Mouse (Mus musculus): Measurements from ENCODE around the gene Laptm4a. TPM values are rescaled to one million over a fixed set of nuclear protein-coding genes. Genes with fewer than 3 reads are reported as not detected.
A peak's percentile ranks its signal among the peaks of the same experiment; 100 is the strongest.

Gene Laptm4a
- 287 and 312 TPM in 2 replicates for polyA plus RNA-seq (2015; fragmentation: Nextera tagmentation; extraction: Ambion mirVana)

DNA sequence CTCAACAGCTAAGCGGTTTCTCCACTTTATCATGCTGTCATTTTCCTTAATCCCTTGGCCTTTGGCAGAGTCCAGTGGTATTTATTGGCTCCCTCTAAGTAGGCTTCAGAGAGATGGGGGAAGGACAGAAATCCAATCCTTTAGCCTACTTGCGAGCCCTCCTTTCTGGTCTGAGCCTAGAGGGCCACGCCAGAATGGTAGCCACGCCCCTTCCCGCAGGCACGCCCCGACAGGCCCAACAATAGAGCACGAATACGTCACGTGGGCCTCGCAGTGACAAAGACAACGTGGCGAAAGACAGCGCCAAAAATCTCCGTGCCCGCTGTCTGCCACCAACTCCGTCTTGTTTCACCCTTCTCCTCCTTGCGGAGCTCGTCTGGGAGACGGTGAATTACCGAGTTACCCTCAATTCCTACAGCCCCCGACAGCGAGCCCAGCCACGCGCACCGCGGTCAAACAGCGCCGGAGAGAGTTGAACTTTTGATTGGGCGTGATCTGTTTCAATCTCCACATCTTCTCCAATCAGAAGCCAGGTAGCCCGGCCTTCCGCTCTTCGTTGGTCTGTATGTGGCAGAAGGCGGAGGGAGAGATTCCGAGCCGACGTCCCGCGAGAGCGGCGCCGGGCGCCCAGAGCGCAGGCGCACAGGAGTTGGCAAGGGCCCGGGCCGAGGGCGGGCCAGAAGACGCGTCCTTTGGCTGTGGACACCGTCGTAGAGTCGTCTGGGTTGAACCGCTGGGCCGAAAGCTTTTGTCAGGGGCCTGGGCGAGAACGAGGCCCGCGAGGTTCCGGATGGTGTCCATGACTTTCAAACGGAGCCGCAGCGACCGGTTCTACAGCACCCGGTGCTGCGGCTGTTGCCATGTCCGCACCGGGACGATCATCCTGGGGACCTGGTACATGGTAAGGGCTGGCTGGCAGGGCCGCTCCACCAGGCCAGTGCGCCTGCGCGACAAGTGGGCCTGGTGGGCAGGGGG lies at the start of gene Laptm4a:
TSS of gene Laptm4a (plus strand) at position 271 of the 975 bp plus-strand sequence.
- Histone ChIP-seq H3K9ac (peak within 1 kb of the TSS; percentile 69), H3K36me3 (no peaks in the 10 kb centered on the region), H3K4me2 (peak within 1 kb of the TSS; percentile 72), H3K4me3 (peak within 1 kb of the TSS; percentile 62), H3K4me1 (replicated peaks) (peaks cover 37% of the 10 kb centered on the region), H3K27me3 (no peaks in the 10 kb centered on the region), H3K27ac (peak within 1 kb of the TSS; percentile 95), H3K9me3 (replicated peaks) (no peaks in the 10 kb centered on the region)
- ATAC-seq (replicated peaks; ENCODE audit: insufficient number of reproducible peaks, insufficient read depth, low FRiP score, low read depth) = peak; percentile 98
- under 1% methylated on average over 73 of the region's 73 CpGs for WGBS

DNA sequence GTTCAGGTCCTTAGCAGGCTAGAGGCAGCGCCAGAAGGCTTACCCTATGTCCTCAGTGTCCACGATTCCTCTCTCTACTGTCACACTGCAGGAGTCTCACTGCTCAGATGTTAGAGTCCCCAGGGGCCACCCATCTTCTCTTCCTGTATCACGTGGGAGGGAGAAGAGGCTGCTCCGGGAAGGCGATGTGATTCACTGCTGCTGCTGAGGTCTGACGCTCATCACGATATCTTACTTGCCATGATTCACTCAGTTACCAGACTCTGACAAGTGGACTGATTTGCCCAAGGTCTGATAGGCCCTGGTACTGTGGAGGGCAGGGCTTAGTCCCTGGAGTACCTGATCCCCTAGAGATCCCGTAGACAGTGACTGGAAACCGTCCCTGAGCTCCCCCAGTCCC lies 45.9 kb upstream of the Laptm4a start:
- H3K36me3 ChIP-seq = no peaks in the 10 kb centered on the region
- H3K9me3 ChIP-seq (replicated peaks) = no peaks in the 10 kb centered on the region
- H3K9ac ChIP-seq = no peak overlapping the region
- H3K4me1 ChIP-seq (replicated peaks) = no peaks in the 10 kb centered on the region
- no peak overlapping the region for H3K27ac ChIP-seq
- H3K4me2 ChIP-seq = no peak overlapping the region
- 64% methylated on average over 9 of the region's 9 CpGs for WGBS
- ATAC-seq (replicated peaks; ENCODE audit: insufficient number of reproducible peaks, insufficient read depth, low FRiP score, low read depth) = no peak
- no peak overlapping the region for H3K4me3 ChIP-seq
- no peaks in the 10 kb centered on the region for H3K27me3 ChIP-seq

DNA sequence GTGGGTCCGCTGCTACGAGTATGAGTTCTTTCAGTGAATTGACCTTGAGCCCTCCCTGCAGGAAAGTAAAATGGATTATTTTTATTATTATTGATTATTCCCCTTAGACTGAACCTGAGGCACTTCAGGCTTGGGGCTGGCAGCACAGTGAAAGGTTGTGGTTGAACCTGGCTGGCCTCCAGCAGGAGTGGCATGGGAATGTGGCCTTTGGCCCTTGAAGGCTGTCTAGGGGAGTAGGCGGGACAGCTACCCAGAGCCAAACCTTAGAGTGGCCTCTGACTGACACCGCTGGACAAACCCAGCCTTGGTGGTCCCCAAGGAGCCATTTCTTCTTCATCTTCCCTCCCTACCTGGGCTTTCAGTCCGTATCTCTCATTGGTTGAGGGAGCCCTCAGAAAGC lies 44.6 kb upstream of the Laptm4a start:
- no peaks in the 10 kb centered on the region for H3K36me3 ChIP-seq
- WGBS = 74% methylated on average over 5 of the region's 5 CpGs
- H3K27me3 ChIP-seq = no peaks in the 10 kb centered on the region
- peak overlapping the region; percentile 47 for H3K27ac ChIP-seq
- H3K4me1 ChIP-seq (replicated peaks) = no peaks in the 10 kb centered on the region
- no peaks in the 10 kb centered on the region for H3K9me3 ChIP-seq (replicated peaks)
- H3K4me2 ChIP-seq = no peak overlapping the region
- ATAC-seq (replicated peaks; ENCODE audit: insufficient number of reproducible peaks, insufficient read depth, low FRiP score, low read depth) = no peak
- no peak overlapping the region for H3K4me3 ChIP-seq
- no peak overlapping the region for H3K9ac ChIP-seq

DNA sequence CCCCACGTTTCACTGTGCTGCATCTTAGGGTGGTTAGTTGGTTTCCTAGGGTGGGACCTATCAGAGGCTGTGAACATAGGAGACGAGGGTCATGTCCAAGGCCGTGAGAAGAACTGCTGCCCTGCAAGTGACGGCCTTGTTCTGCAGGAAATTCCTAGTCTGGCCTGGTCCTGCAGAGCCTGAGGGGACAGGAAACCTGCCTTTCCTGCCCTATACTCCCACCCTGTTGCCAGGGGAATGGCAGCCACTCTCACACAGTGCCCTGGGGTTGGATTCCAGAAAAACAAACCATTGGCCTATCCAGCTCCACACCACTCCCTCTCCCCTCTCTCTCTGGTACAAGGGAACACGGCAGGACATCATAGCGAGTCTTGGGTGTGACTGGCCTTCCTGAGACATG lies 44.1 kb upstream of the Laptm4a start:
- Histone ChIP-seq H3K9me3 (replicated peaks) (no peaks in the 10 kb centered on the region), H3K4me2 (no peak overlapping the region), H3K27ac (peak overlapping the region; percentile 47), H3K4me1 (replicated peaks) (no peaks in the 10 kb centered on the region), H3K27me3 (no peaks in the 10 kb centered on the region), H3K9ac (no peak overlapping the region), H3K36me3 (no peaks in the 10 kb centered on the region), H3K4me3 (no peak overlapping the region)
- 68% methylated on average over 6 of the region's 6 CpGs for WGBS
- ATAC-seq (replicated peaks; ENCODE audit: insufficient number of reproducible peaks, insufficient read depth, low FRiP score, low read depth) = peak; percentile 69

DNA sequence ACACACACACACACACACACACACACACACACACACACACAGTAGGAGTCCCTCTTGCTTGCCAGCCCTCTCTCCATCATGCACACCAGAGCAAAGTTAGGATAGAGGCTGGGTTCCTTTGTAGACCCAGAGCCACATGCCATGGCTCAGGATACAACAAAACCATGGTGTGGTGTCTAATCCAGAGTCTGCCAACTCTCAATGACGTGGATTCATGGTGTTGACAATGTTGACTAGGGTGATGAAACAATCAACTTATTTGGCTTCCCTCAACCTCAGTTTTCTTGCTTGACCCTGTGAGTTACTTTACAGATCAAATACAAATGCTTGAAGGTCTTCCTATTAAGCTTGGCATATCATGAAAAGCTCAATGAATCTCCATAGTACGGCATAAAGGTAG lies 42.7 kb upstream of the Laptm4a start:
- 87% methylated on average over 2 of the region's 2 CpGs for WGBS
- no peak overlapping the region for H3K4me2 ChIP-seq
- no peak overlapping the region for H3K4me3 ChIP-seq
- no peak for ATAC-seq (replicated peaks; ENCODE audit: insufficient number of reproducible peaks, insufficient read depth, low FRiP score, low read depth)
- no peaks in the 10 kb centered on the region for H3K4me1 ChIP-seq (replicated peaks)
- no peaks in the 10 kb centered on the region for H3K9me3 ChIP-seq (replicated peaks)
- H3K36me3 ChIP-seq = no peaks in the 10 kb centered on the region
- H3K27ac ChIP-seq = no peak overlapping the region
- H3K27me3 ChIP-seq = no peaks in the 10 kb centered on the region
- no peak overlapping the region for H3K9ac ChIP-seq

DNA sequence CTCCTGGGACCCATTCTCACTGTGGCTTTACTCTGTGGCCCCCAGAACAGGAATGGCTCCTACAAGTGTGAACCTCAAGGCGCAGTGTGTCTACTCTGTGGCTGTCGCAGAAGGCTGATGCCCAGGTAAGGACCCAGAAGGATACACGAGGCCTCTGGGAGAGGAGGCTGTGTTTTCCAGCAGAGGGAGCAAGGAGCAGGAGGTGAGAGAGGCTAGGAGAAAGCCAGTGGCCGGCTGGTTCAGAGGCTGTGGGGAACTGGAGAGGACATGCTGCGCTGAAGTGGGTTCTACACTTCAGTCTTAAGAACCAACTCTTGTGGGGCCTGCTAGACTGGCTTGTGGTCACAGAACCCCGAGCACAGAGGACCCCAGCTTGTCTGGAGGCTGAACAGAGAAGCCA lies 42.1 kb upstream of the Laptm4a start:
- no peak overlapping the region for H3K27ac ChIP-seq
- 58% methylated on average over 6 of the region's 6 CpGs for WGBS
- H3K4me2 ChIP-seq = no peak overlapping the region
- peaks cover 1% of the 10 kb centered on the region for H3K4me1 ChIP-seq (replicated peaks)
- H3K4me3 ChIP-seq = no peak overlapping the region
- no peaks in the 10 kb centered on the region for H3K9me3 ChIP-seq (replicated peaks)
- H3K27me3 ChIP-seq = no peaks in the 10 kb centered on the region
- no peak overlapping the region for H3K9ac ChIP-seq
- no peaks in the 10 kb centered on the region for H3K36me3 ChIP-seq
- no peak for ATAC-seq (replicated peaks; ENCODE audit: insufficient number of reproducible peaks, insufficient read depth, low FRiP score, low read depth)

DNA sequence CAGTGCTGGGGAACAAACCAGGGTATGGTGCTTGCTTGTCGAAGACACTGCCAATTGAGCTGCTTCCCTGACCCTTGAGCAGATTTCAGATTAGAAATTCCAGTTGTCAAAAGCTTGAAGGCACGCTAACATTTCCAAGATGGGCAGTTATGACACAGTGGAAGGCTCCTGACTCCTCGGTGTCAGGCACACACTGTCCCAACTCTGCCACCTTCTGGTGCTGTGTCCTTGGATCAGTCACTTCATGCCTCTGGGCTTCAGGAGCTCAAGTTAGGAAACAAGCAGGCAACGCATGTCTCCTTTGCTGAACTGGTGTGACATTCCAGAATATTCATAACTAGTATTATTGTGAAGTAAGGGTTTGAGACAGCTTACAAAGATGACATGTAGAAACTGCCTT lies 39.7 kb upstream of the Laptm4a start:
- Histone ChIP-seq H3K36me3 (no peaks in the 10 kb centered on the region), H3K9ac (no peak overlapping the region), H3K4me2 (no peak overlapping the region), H3K4me3 (no peak overlapping the region), H3K4me1 (replicated peaks) (peaks cover 17% of the 10 kb centered on the region), H3K9me3 (replicated peaks) (no peaks in the 10 kb centered on the region), H3K27ac (no peak overlapping the region), H3K27me3 (no peaks in the 10 kb centered on the region)
- 40% methylated on average over 4 of the region's 4 CpGs for WGBS
- no peak for ATAC-seq (replicated peaks; ENCODE audit: insufficient number of reproducible peaks, insufficient read depth, low FRiP score, low read depth)

DNA sequence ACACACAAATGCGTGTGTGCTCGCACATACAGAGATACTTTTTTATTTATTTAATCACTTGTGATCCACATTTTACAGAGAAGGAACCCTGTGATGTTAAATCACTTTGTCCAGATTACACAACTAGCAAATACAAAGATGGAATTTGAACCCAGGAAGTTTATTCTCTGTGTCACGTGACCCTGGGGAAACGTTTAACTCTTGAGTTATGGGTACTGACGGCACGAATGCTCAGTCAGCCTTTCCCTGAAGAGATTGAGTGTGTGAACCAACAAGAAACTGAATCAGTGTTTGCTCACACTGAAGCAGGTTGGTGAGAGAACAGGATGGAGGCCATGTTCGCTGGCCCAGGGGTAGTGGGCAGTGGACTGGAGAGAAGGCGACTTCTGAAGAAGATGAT lies 39.1 kb upstream of the Laptm4a start:
- 72% methylated on average over 8 of the region's 8 CpGs for WGBS
- H3K27me3 ChIP-seq = no peaks in the 10 kb centered on the region
- ATAC-seq (replicated peaks; ENCODE audit: insufficient number of reproducible peaks, insufficient read depth, low FRiP score, low read depth) = no peak
- no peak overlapping the region for H3K4me3 ChIP-seq
- H3K9me3 ChIP-seq (replicated peaks) = no peaks in the 10 kb centered on the region
- no peak overlapping the region for H3K4me2 ChIP-seq
- H3K36me3 ChIP-seq = no peaks in the 10 kb centered on the region
- peaks cover 17% of the 10 kb centered on the region for H3K4me1 ChIP-seq (replicated peaks)
- no peak overlapping the region for H3K27ac ChIP-seq
- H3K9ac ChIP-seq = no peak overlapping the region

DNA sequence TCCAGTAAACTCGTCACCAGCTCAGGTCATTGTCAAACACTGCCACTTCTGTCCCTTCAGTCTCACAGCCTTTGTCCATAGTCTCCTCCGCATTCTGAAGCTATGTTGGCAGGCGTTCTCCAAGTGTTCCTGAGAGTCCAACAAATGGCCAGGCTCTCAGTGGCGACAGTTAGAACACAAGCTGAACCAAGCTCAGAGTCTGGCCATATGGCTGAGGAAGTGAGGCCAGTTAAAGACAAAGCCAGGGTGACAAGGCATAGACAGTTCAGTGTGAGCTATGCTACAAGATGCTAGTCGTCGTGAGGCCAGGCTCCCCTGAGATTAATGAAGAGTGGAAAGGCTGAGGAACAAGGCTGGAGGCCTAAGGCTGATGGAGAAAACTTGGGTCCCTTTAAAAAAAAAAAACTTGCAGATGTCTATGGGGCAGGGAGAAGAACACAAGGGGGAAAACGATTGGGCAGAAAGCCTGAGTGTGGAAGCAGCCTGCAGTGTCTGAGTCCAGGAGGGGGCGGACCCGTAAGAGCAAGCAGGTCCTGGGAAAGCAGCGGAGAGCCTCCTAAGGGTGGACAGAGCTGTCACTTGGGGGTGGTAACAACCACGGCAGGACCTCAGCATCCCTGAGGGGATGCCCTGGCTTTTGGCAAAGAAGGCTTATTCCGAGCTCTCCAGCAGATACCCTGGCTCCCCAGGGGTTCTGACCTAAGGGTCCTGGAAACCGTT lies 36.9 kb upstream of the Laptm4a start:
- Histone ChIP-seq H3K36me3 (no peaks in the 10 kb centered on the region), H3K9me3 (replicated peaks) (no peaks in the 10 kb centered on the region), H3K27me3 (no peaks in the 10 kb centered on the region), H3K27ac (peak overlapping the region; percentile 58), H3K4me3 (peak overlapping the region; percentile 8; the same call in 1 of the 2 replicates), H3K9ac (no peak overlapping the region), H3K4me1 (replicated peaks) (peaks cover 18% of the 10 kb centered on the region), H3K4me2 (peak overlapping the region; percentile 46; the same call in 1 of the 2 replicates)
- WGBS = 25% methylated on average over 13 of the region's 13 CpGs
- ATAC-seq (replicated peaks; ENCODE audit: insufficient number of reproducible peaks, insufficient read depth, low FRiP score, low read depth) = peak; percentile 67

DNA sequence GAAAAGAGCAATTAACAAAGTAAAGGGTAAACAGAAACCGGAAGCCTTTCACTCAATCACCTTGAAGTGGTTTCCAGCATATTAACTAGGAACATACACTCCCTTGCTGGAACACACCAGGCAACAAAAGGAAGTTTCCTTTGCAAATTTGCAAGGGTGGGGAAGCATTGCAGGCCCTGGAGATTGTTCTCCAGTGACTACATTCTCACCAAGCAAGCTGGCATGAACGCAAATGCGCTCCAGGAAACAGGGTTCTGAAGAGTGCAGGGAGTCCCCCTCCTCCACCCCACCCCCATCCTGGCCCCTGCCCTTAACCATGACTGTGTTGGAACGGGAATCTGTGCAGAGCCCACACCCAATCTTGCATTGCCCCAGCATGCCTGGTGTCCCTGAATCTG lies 36.3 kb upstream of the Laptm4a start:
- H3K4me1 ChIP-seq (replicated peaks) = peaks cover 18% of the 10 kb centered on the region
- H3K4me2 ChIP-seq = peak overlapping the region; percentile 46; the same call in 1 of the 2 replicates
- peak overlapping the region; percentile 8; the same call in 1 of the 2 replicates for H3K4me3 ChIP-seq
- H3K9me3 ChIP-seq (replicated peaks) = no peaks in the 10 kb centered on the region
- H3K36me3 ChIP-seq = no peaks in the 10 kb centered on the region
- no peaks in the 10 kb centered on the region for H3K27me3 ChIP-seq
- ATAC-seq (replicated peaks; ENCODE audit: insufficient number of reproducible peaks, insufficient read depth, low FRiP score, low read depth) = peak; percentile 73
- H3K27ac ChIP-seq = peak overlapping the region; percentile 58
- WGBS = 26% methylated on average over 4 of the region's 4 CpGs
- H3K9ac ChIP-seq = no peak overlapping the region

DNA sequence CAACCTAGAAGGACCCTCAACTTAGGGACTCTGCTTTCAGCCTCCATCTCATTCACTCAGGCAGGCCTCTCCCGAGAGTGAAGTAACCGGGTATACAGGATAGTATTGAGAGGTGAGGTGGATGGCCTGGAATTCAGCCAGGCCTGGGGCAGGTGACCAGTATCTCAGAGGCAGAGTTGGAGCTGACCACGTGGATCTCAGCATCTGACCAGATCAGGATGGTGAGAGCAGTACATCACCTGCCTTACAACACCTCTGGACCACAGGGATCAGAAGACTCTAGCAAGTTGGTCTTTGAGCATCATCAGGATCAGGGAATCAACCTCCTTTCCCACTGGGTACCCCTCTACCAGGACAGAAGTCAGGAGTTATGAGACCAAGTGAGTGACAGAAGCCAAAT lies 35.5 kb upstream of the Laptm4a start:
- Histone ChIP-seq H3K36me3 (no peaks in the 10 kb centered on the region), H3K27me3 (no peaks in the 10 kb centered on the region), H3K4me1 (replicated peaks) (peaks cover 18% of the 10 kb centered on the region), H3K9me3 (replicated peaks) (no peaks in the 10 kb centered on the region), H3K4me3 (no peak overlapping the region), H3K4me2 (no peak overlapping the region), H3K27ac (peak overlapping the region; percentile 1; the same call in 1 of the 2 replicates), H3K9ac (no peak overlapping the region)
- ATAC-seq (replicated peaks; ENCODE audit: insufficient number of reproducible peaks, insufficient read depth, low FRiP score, low read depth) = no peak
- 43% methylated on average over 3 of the region's 3 CpGs for WGBS

Data from heart, embryonic 15.5 days (tissue).